Mouse (Mus musculus) neural tube, embryonic 10.5 days (tissue): Measurements from ENCODE around the gene Anapc15-ps.

Experiments used
- DNase-seq: peaks from one replicate; pipeline ENCODE4 v3.0.0-alpha.2; 2017; ENCODE audit warnings: low spot score; ENCODE audit errors: extremely low spot score

Anapc15-ps gene

GRCm38 (mm10) chr10:95673351-95673750 is at the start of gene Anapc15-ps:
Anapc15-ps (minus strand) TSS chr10:95673451.
- no peak for DNase-seq

DNA sequence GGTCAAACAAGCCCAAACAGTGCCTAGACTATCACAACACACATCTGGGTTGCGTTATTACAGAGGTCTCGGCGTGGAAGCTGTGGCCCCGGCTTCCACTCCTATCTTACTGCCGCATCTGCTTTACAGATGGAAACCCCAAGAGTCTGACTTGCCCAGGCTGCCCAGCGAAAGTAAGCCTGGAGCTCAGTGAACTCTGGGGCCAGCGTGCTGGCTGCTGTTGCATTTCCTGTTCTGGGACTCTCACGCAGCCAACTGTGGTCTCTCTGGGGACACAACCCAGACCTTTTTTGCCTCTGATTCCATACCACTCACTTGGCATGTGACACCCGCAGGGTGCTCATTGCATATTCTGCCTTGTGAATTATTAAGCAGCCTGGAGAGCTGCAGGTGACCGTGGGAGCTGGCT is 49.0 kb upstream of the Anapc15-ps start:
- no peak for DNase-seq

GRCm38 (mm10) chr10:95720181-95720798 is 47.0 kb upstream of the Anapc15-ps start:
- no peak for DNase-seq

GRCm38 (mm10) chr10:95719472-95719871 is 46.2 kb upstream of the Anapc15-ps start:
- DNase-seq: no peak

GRCm38 (mm10) chr10:95718760-95719159 is 45.5 kb upstream of the Anapc15-ps start:
- no peak for DNase-seq

GRCm38 (mm10) chr10:95717106-95717680 is 43.9 kb upstream of the Anapc15-ps start:
- no peak for DNase-seq

GRCm38 (mm10) chr10:95715687-95716086 is 42.4 kb upstream of the Anapc15-ps start:
- DNase-seq: no peak

- no peak for DNase-seq
Measured at GRCm38 (mm10) chr10:95712221-95712620, 39.0 kb upstream of the Anapc15-ps start.

DNA sequence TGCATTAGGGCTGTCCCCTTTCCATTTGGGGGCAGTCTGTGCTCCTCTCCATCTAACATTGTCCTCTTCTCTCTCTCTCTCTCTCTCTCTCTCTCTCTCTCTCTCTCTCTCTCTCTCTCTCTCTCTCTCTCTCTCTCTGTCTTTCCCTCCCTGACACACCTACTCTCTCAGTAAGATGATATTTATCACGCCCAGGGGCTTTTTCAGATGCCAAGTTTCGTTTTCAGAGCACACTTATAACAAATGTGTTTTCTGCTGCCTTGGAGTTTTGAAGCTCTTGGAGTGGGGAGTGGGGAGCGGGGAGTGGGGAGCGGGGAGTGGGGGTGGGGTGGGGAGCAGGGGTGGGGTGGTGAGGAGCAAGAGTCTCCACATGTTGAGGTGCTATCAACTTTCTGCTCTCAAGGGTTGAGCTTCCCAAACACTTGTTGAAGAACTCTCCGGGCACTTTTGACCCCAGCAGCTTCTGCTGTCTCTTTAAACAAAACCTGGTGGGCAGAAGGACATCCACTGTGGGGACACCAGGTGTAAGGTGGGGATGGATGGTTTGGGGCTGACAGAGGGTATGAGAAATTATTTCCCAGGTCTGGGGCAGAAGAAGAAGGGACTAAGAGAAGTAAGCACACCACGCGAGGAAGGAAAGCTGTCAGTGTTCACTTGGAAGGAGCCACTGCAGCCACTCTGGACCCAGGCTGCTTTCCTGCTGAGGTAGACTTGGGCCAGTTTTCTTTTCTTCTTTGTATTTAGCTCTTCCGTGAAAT is 36.8 kb upstream of the Anapc15-ps start:
- no peak for DNase-seq

DNA sequence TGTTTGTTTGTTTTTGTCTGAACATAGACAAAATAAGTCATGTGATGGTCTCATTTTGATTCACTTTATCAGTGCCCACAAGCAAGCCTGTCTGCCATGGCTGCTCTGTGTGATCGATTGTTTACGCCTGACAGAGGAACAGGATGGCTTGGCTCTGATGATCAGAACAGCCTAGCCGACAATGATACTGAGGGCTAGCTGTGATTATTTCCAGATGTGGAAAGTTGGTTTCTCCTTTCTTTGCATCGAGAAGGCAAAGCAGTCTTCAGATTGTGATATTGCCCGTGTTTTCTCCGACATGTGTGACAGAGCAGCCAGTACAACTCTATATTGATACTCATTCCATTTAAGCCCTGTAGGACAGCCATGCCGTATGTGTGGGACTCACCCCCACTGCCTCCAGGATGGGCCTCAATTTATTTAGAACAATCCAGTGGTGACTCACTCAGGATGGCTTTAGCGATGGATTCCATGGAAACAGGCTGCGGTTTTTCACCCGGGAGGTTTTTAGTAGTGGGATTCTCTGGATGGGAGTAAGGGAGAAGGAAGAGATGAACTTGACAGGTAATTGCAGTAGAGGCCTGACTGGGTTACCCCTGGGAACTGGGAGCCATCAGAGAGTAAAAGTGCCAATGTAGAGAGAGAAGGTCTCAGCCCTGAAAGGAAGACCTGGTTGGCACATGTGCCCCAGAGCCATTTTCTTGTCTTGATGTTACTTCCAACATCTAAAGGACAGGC is 36.1 kb upstream of the Anapc15-ps start:
- peak; percentile 34 for DNase-seq

GRCm38 (mm10) chr10:95708001-95708400 is 34.8 kb upstream of the Anapc15-ps start:
- peak; percentile 50 for DNase-seq

- no peak for DNase-seq
Measured at GRCm38 (mm10) chr10:95706867-95707266, 33.6 kb upstream of the Anapc15-ps start.

DNA sequence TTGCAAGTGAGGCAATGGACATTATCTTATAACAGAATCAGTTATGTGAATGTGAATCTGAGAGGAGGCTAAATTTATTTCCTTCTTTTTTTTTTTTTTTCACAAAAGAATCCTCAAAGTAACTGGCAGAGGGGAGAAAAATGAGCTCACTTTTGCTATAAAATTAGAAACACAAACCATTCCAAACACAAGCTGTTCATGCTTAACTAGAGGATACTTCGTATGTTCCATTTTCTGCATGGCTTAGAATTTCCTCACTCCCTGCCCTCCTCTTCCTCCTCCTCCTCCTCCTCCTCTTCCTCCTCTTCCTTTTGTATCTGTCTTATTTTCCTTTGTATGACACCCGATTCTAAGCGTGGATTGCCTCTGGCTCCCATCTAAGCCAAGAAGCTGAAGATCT is 32.5 kb upstream of the Anapc15-ps start:
- DNase-seq: no peak

- DNase-seq: no peak
Measured at GRCm38 (mm10) chr10:95704847-95705246, 31.6 kb upstream of the Anapc15-ps start.

- DNase-seq: no peak
Measured at GRCm38 (mm10) chr10:95703730-95704129, 30.5 kb upstream of the Anapc15-ps start.

DNA sequence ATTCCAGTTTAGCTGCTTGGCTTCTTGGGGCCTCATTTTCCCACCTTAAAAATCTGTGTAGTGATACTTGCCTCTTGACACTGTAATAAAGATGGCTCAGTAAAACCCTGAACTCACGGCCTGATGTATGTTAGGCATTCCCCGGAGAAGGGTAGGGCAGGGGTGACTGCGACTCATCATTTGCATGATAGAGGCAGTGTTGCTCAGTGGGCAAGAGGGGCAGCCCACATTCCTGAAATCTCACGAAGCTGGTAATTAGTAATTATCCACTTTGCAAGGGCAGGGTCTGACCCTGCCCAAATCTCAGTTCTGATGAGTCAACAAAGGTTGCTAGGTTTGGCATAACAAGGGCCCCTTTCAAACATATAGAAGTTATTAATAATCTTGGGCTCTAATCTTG is 27.2 kb upstream of the Anapc15-ps start:
- DNase-seq: no peak

- no peak for DNase-seq
Measured at GRCm38 (mm10) chr10:95698920-95699714, 25.9 kb upstream of the Anapc15-ps start.

DNA sequence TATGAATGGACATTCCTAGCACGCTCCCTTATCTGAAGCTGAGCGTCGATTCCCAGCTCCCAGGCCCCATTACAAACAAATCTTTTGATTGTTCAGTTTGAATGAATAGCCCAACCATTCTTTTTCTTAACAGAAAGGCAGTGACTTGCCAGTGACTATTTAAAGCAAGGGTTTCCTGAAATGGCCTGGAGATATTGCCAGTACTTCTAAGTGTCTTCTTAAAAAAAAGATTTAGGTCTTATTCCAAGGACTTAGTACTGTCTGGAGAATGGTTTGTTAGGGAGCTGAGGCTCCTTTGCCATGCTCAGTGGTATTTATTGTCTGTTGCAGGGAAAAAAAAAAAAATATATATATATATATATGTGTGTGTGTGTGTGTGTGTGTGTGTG is 23.0 kb upstream of the Anapc15-ps start:
- DNase-seq: no peak

DNA sequence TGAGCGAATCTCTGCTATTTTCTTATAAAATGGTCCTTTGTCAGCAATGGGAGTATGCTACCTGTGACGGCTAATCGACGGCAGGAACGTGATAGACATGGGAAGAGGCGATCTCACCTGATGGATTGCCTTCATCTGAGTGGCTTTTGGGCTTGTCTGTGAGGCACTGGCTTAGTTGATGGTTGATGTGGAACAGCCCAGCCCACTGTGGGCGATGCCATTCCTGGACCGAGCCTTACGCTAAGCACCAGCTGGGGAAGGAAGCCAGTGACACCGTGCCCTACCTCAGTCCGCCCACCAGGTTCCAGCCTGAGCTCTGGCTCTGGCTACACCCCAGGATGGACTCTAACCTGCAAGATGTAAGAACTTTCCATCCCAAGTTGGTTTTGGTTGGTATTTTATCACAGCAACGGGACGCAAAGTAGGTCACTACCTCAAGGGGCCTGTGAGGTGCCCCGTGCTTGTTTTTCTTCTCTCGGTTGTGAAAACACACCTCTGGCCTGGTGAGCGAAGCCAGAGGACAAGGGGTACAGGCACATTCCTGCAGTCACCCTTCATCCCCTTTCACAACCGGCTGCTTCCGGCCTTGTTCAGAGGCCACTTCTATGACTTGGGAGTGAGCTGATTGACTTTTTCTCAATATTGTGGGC is 22.5 kb upstream of the Anapc15-ps start:
- DNase-seq: no peak

DNA sequence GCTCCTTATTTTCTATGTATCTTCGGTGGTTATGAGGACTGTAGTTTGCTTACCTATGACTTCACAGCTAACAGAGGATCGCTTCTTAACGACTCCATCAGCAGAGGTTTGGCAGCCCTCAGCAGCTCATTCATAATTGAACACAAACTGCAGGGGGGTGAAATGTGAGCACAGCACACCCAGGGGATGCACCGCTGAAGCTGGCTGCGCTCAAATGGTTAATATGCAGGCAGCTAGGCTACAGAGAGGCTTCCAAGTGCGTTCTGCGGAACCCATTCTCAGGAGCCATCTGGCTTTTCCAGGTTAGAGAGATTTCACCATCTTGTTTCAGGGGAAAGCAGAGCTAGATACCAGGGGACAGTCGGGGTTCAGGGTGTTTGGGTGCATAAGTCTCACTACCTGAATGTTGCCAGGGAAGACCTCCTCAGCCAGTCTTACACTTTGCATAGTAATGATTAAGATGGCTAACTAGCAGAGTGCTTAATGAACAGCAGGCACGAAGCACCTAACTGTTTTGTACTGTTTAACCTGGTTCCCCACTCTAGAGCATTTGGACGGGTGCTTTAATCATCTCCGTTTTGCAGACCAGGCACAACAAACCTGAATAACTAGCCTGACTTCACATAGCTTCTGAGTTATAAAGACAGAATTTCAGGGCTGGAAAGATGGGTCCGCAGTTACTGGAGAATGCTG is 21.5 kb upstream of the Anapc15-ps start:
- DNase-seq: no peak
